Mouse (Mus musculus) small intestine, adult 2 months (tissue): ENCODE measurements around the gene Dnah1. TPM values are rescaled to one million over a fixed set of nuclear protein-coding genes. Genes with fewer than 3 reads are reported as not detected.

Source experiments
- H3K27ac ChIP-seq: fragments of 200-500 bp; 2 replicates; pipeline ENCODE4 v1.5.1; 2012; ENCODE audit warnings: low read depth, low read length, control low read depth, inconsistent platforms; ENCODE audit not compliant: insufficient read depth
- H3K27me3 ChIP-seq: fragments of 200-500 bp; 2 replicates; pipeline ENCODE4 v1.6.1; 2012; ENCODE audit warnings: mild to moderate bottlenecking, moderate library complexity, low read length, inconsistent platforms; ENCODE audit not compliant: control insufficient read depth, insufficient read depth
- H3K36me3 ChIP-seq: fragments of 200-500 bp; 2 replicates; pipeline ENCODE4 v1.6.1; 2012; ENCODE audit warnings: mild to moderate bottlenecking, low read length, control low read depth, inconsistent platforms; ENCODE audit not compliant: control insufficient read depth, insufficient read depth
- H3K4me1 ChIP-seq: fragments of 200-500 bp; 2 replicates; pipeline ENCODE4 v1.6.1; 2012; ENCODE audit warnings: low read length, inconsistent platforms, mixed read lengths; ENCODE audit not compliant: control insufficient read depth, insufficient read depth, insufficient read length
- H3K4me3 ChIP-seq: fragments of 200-500 bp; 2 replicates; pipeline ENCODE4 v1.5.1; 2012; ENCODE audit warnings: low read depth, mild to moderate bottlenecking, control low read depth, inconsistent platforms, low read length, moderate library complexity
- CTCF ChIP-seq: fragments of 200-500 bp; IDR thresholded peaks from 2 replicates; pipeline ENCODE4 v1.5.1; 2012; ENCODE audit warnings: low read depth, mild to moderate bottlenecking, control low read depth, inconsistent platforms, low read length, moderate library complexity, mixed read lengths; ENCODE audit not compliant: insufficient replicate concordance, insufficient read length; ENCODE audit errors: extremely low read depth
- POLR2A ChIP-seq: fragments of 200-500 bp; IDR thresholded peaks from 2 replicates; pipeline ENCODE4 v1.6.1; 2012; ENCODE audit warnings: low read depth, mild to moderate bottlenecking, control low read depth, inconsistent platforms, low read length, moderate library complexity
- WGBS: fragments of 180-500 bp; shearing (Covaris S2); methylation state at CpG from one replicate; pipeline ENCODE4 v1.1.7; 2018; 5-methylcytosine and 5-hydroxymethylcytosine counted together
- polyA plus RNA-seq: library from polyadenylated mRNA; depleted of rRNA; stranded (reverse); fragments of >200 nt; gene quantifications from 2 replicates; pipeline ENCODE4 v1.2.3, GENCODE M21; 2012

The Dnah1 gene
- polyA plus RNA-seq, 1 experiment: 0.08 TPM

DNA sequence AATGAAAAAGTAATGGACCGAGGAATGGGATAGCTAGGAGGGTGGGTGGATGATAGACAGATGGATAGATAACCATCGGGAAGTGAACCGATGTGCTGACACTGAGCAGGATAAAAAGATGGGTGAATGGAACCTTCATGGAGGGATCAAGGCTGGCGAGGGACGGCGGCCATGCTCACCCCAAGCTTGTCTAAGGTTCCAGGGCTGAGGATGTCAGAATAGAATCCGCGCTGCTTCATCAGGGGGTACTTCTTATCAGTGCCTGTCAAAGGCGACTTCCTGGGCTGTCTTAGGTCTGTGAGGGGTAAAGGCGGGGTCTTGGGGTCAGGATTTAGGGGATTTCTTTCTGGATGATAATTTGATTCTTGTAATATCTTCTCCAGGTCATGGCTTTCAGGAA is 4.2 kb downstream of the Dnah1 start:
- WGBS: 76% methylated on average over 10 of the region's 10 CpGs
- H3K27ac ChIP-seq: no peak overlapping the region
- H3K4me3 ChIP-seq: no peak overlapping the region
- TF ChIP-seq CTCF (no peak), POLR2A (no peak)
- peaks cover 5% of the 10 kb centered on the region; the same call in 1 of the 2 replicates for H3K4me1 ChIP-seq
- no peaks in the 10 kb centered on the region for H3K27me3 ChIP-seq
- H3K36me3 ChIP-seq: no peaks in the 10 kb centered on the region

DNA sequence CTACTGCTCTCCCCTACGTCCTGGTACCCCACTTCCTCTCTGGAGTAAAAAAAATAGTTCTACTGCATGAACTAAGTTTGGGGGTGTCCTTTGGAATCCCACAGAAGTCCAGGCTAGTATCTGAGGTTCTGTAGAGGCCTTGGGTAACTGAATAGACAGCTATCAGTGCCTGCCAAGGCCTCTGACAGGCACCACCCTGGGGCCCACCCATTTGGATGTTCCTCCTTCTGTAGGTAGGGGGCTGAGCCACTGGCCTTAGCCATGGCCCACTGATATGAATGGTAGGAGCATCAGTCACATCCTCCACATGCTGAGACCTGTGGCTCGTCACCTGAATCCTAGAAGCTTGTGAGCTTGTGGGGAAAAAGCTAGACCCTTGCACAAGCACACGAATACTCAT is 5.9 kb downstream of the Dnah1 start:
- Histone ChIP-seq H3K4me1 (no peaks in the 10 kb centered on the region), H3K27me3 (no peaks in the 10 kb centered on the region), H3K27ac (no peak overlapping the region), H3K4me3 (no peak overlapping the region), H3K36me3 (no peaks in the 10 kb centered on the region)
- 80% methylated on average over 3 of the region's 3 CpGs for WGBS
- TF ChIP-seq POLR2A (no peak), CTCF (no peak)

- no peaks in the 10 kb centered on the region for H3K4me1 ChIP-seq
- TF ChIP-seq CTCF: no peak
- TF ChIP-seq POLR2A: no peak
- H3K36me3 ChIP-seq: no peaks in the 10 kb centered on the region
- H3K27me3 ChIP-seq: no peaks in the 10 kb centered on the region
- no peak overlapping the region for H3K27ac ChIP-seq
- no peak overlapping the region for H3K4me3 ChIP-seq
- 54% methylated on average over 12 of the region's 12 CpGs for WGBS
These were observed 7.1 kb downstream of the Dnah1 start for GRCm38 (mm10) chr14:31316613-31317012.

DNA sequence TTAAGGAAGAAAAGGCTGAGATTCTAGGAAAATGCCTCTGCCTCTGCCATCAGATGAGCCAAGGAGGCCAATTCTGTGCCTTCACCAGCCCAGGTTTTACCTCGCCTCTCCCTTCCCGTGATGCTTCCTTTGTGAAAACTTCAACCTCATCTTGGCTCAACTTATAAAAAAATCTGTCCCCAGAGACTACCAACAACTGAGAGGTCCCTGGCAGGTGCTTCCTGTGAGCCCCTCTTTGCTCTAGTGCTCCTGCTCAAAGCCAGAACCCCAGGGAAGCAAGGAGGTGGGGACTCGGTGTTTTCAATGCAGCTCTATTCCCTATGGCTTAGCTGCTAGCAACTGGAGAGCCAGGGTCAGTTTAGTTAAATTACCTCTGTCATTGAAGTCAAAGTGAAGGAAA is 10.5 kb downstream of the Dnah1 start:
- 60% methylated on average over 3 of the region's 3 CpGs for WGBS
- Histone ChIP-seq H3K4me3 (no peak overlapping the region), H3K27ac (no peak overlapping the region), H3K36me3 (no peaks in the 10 kb centered on the region), H3K27me3 (no peaks in the 10 kb centered on the region), H3K4me1 (no peaks in the 10 kb centered on the region)
- TF ChIP-seq POLR2A (no peak), CTCF (no peak)

GRCm38 (mm10) chr14:31285728-31286127 is 38.0 kb downstream of the Dnah1 start:
- no peaks in the 10 kb centered on the region for H3K4me1 ChIP-seq
- TF ChIP-seq CTCF (no peak), POLR2A (no peak)
- H3K36me3 ChIP-seq: no peaks in the 10 kb centered on the region
- H3K4me3 ChIP-seq: no peak overlapping the region
- H3K27ac ChIP-seq: no peak overlapping the region
- WGBS: 72% methylated on average over 8 of the region's 8 CpGs
- no peaks in the 10 kb centered on the region for H3K27me3 ChIP-seq

GRCm38 (mm10) chr14:31272164-31272563 is 51.5 kb downstream of the Dnah1 start:
- H3K27ac ChIP-seq: no peak overlapping the region
- TF ChIP-seq POLR2A (no peak), CTCF (peak; percentile 87; the same call in 1 of the 2 replicates)
- no peaks in the 10 kb centered on the region for H3K4me1 ChIP-seq
- H3K36me3 ChIP-seq: no peaks in the 10 kb centered on the region
- no peak overlapping the region for H3K4me3 ChIP-seq
- no peaks in the 10 kb centered on the region for H3K27me3 ChIP-seq
- WGBS: 30% methylated on average over 7 of the region's 7 CpGs

- WGBS: 88% methylated on average over 6 of the region's 6 CpGs
- no peak overlapping the region for H3K27ac ChIP-seq
- no peaks in the 10 kb centered on the region for H3K27me3 ChIP-seq
- TF ChIP-seq CTCF (no peak), POLR2A (no peak)
- H3K4me3 ChIP-seq: no peak overlapping the region
- H3K4me1 ChIP-seq: no peaks in the 10 kb centered on the region
- H3K36me3 ChIP-seq: no peaks in the 10 kb centered on the region
These were observed 52.6 kb downstream of the Dnah1 start for GRCm38 (mm10) chr14:31271121-31271520.

DNA sequence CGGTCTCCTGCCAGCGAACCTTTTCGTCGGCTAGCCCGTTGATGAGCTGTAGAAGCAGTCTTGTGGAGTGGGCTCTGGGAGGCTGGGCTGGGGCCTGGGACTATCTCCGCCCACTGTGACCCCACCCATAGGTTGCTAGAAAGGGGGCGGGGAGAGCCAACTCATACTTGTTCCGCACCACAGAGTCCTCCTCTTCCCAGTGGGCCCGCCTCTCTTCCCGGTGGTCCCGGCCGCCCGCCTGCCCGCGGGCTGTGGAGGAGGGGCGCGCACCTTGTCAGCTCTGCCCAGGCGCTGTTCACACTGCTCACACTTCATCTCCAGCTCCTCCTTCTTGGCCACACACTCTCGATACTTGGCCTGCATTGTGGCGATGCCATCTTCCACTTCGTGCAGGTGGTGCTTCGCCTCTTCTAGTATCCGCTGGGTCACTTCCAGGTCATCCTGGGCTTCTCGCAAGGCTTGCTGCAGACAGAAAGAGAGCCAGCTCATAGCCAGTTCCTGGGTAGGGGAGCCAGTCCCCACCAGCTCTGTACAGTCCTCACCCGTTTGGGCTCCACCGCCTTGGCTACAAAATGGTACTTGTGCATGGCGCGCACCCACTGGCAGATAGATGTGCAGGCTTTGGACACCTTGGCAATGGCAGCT is 54.1 kb downstream of the Dnah1 start:
- Histone ChIP-seq H3K27me3 (no peaks in the 10 kb centered on the region), H3K36me3 (no peaks in the 10 kb centered on the region), H3K4me1 (no peaks in the 10 kb centered on the region), H3K27ac (no peak overlapping the region), H3K4me3 (peak overlapping the region; percentile 17; the same call in 1 of the 2 replicates)
- TF ChIP-seq POLR2A (no peak), CTCF (no peak)
- WGBS: 20% methylated on average over 28 of the region's 28 CpGs
